Mouse (Mus musculus): ENCODE data around the gene P2rx7. TPM values are rescaled to one million over a fixed set of nuclear protein-coding genes. Genes with fewer than 3 reads are reported as not detected.
"Not testable (repeated sequence)": the region's sequence is repeated elsewhere in the genome, so short reads cannot be mapped to it uniquely, and the experiment has no call there.

P2rx7 gene
- polyA plus RNA-seq, 1 experiment from 2014 or later: 1.3 TPM

- Histone ChIP-seq H3K4me1 (replicated peaks; ENCODE audit: control insufficient read depth, insufficient read depth, low read length) (peaks cover 2% of the 10 kb centered on the region; the same call in 1 of the 2 replicates), H3K9me3 (ENCODE audit: control insufficient read depth, low read length) (no peaks in the 10 kb centered on the region), H3K27me3 (replicated peaks; ENCODE audit: control insufficient read depth, insufficient read depth, low read length) (no peaks in the 10 kb centered on the region), H3K9ac (ENCODE audit: low read depth, low read length) (no peak overlapping the region), H3K4me3 (ENCODE audit: low read depth, low read length) (no peak overlapping the region), H3K27ac (ENCODE audit: low read depth, low read length) (no peak overlapping the region), H3K36me3 (ENCODE audit: control insufficient read depth, insufficient read depth, low read length) (no peaks in the 10 kb centered on the region), H3K4me2 (no peak overlapping the region)
- DNase-seq (ENCODE audit: low spot score) (no peak), ATAC-seq (replicated peaks; ENCODE audit: low FRiP score) (no peak)
- WGBS: 75% methylated on average over 15 of the region's 15 CpGs
These were observed 25.5 kb downstream of the P2rx7 start for GRCm38 (mm10) chr5:122668981-122669897.

- WGBS: 69% methylated on average over 7 of the region's 7 CpGs
- H3K27ac ChIP-seq (ENCODE audit: low read depth, low read length); ATAC-seq (replicated peaks; ENCODE audit: low FRiP score): not testable (repeated sequence)
These were observed 27.9 kb downstream of the P2rx7 start for GRCm38 (mm10) chr5:122671641-122672040.

GRCm38 (mm10) chr5:122672298-122672697 lies 28.6 kb downstream of the P2rx7 start:
- 85% methylated on average over 5 of the region's 5 CpGs for WGBS
- no peaks in the 10 kb centered on the region for H3K36me3 ChIP-seq (ENCODE audit: control insufficient read depth, insufficient read depth, low read length)

More at GRCm38 (mm10) chr5:122671641-122672040, 27.9 kb downstream of the P2rx7 start:
- not testable (repeated sequence) for DNase-seq (ENCODE audit: low spot score); H3K27me3 ChIP-seq (replicated peaks; ENCODE audit: control insufficient read depth, insufficient read depth, low read length); H3K4me2 ChIP-seq; H3K9ac ChIP-seq (ENCODE audit: low read depth, low read length); H3K9me3 ChIP-seq (ENCODE audit: control insufficient read depth, low read length); H3K4me3 ChIP-seq (ENCODE audit: low read depth, low read length); H3K4me1 ChIP-seq (replicated peaks; ENCODE audit: control insufficient read depth, insufficient read depth, low read length); H3K36me3 ChIP-seq (ENCODE audit: control insufficient read depth, insufficient read depth, low read length)

GRCm38 (mm10) chr5:122676002-122676401 lies 32.3 kb downstream of the P2rx7 start:
- Histone ChIP-seq H3K36me3 (ENCODE audit: control insufficient read depth, insufficient read depth, low read length) (no peaks in the 10 kb centered on the region), H3K4me2 (no peak overlapping the region), H3K9me3 (ENCODE audit: control insufficient read depth, low read length) (no peaks in the 10 kb centered on the region), H3K9ac (ENCODE audit: low read depth, low read length) (no peak overlapping the region), H3K4me1 (replicated peaks; ENCODE audit: control insufficient read depth, insufficient read depth, low read length) (peaks cover 3% of the 10 kb centered on the region; the same call in 1 of the 2 replicates), H3K4me3 (ENCODE audit: low read depth, low read length) (no peak overlapping the region), H3K27me3 (replicated peaks; ENCODE audit: control insufficient read depth, insufficient read depth, low read length) (no peaks in the 10 kb centered on the region), H3K27ac (ENCODE audit: low read depth, low read length) (no peak overlapping the region)
- DNase-seq (ENCODE audit: low spot score): no peak
- 70% methylated on average over 8 of the region's 8 CpGs for WGBS
- ATAC-seq (replicated peaks; ENCODE audit: low FRiP score): no peak

More at GRCm38 (mm10) chr5:122672298-122672697, 28.6 kb downstream of the P2rx7 start:
- Histone ChIP-seq H3K27me3 (replicated peaks; ENCODE audit: control insufficient read depth, insufficient read depth, low read length) (no peaks in the 10 kb centered on the region), H3K4me2 (no peak overlapping the region), H3K4me3 (ENCODE audit: low read depth, low read length) (no peak overlapping the region), H3K9ac (ENCODE audit: low read depth, low read length) (no peak overlapping the region), H3K4me1 (replicated peaks; ENCODE audit: control insufficient read depth, insufficient read depth, low read length) (no peaks in the 10 kb centered on the region; the same call in 1 of the 2 replicates), H3K27ac (ENCODE audit: low read depth, low read length) (no peak overlapping the region), H3K9me3 (ENCODE audit: control insufficient read depth, low read length) (no peaks in the 10 kb centered on the region)
- DNase-seq (ENCODE audit: low spot score) (no peak), ATAC-seq (replicated peaks; ENCODE audit: low FRiP score) (no peak)

GRCm38 (mm10) chr5:122677983-122678382 lies 34.3 kb downstream of the P2rx7 start:
- no peak for DNase-seq (ENCODE audit: low spot score)
- no peaks in the 10 kb centered on the region for H3K36me3 ChIP-seq (ENCODE audit: control insufficient read depth, insufficient read depth, low read length)
- no peaks in the 10 kb centered on the region for H3K27me3 ChIP-seq (replicated peaks; ENCODE audit: control insufficient read depth, insufficient read depth, low read length)
- H3K9me3 ChIP-seq (ENCODE audit: control insufficient read depth, low read length): no peaks in the 10 kb centered on the region
- no peak for ATAC-seq (replicated peaks; ENCODE audit: low FRiP score)
- no peak overlapping the region for H3K4me2 ChIP-seq
- no peak overlapping the region for H3K9ac ChIP-seq (ENCODE audit: low read depth, low read length)
- no peak overlapping the region for H3K4me3 ChIP-seq (ENCODE audit: low read depth, low read length)
- 81% methylated on average over 9 of the region's 9 CpGs for WGBS
- H3K27ac ChIP-seq (ENCODE audit: low read depth, low read length): no peak overlapping the region
- H3K4me1 ChIP-seq (replicated peaks; ENCODE audit: control insufficient read depth, insufficient read depth, low read length): peaks cover 3% of the 10 kb centered on the region; the same call in 1 of the 2 replicates

GRCm38 (mm10) chr5:122679881-122680280 lies 36.2 kb downstream of the P2rx7 start:
- WGBS: 70% methylated on average over 8 of the region's 8 CpGs
- no peak overlapping the region for H3K4me3 ChIP-seq (ENCODE audit: low read depth, low read length)
- H3K4me1 ChIP-seq (replicated peaks; ENCODE audit: control insufficient read depth, insufficient read depth, low read length): peaks cover 3% of the 10 kb centered on the region; the same call in 1 of the 2 replicates
- H3K27ac ChIP-seq (ENCODE audit: low read depth, low read length): no peak overlapping the region
- DNase-seq (ENCODE audit: low spot score): no peak
- H3K36me3 ChIP-seq (ENCODE audit: control insufficient read depth, insufficient read depth, low read length): no peaks in the 10 kb centered on the region
- no peak overlapping the region for H3K9ac ChIP-seq (ENCODE audit: low read depth, low read length)
- H3K27me3 ChIP-seq (replicated peaks; ENCODE audit: control insufficient read depth, insufficient read depth, low read length): no peaks in the 10 kb centered on the region
- H3K9me3 ChIP-seq (ENCODE audit: control insufficient read depth, low read length): no peaks in the 10 kb centered on the region
- no peak overlapping the region for H3K4me2 ChIP-seq
- no peak for ATAC-seq (replicated peaks; ENCODE audit: low FRiP score)

- ATAC-seq (replicated peaks; ENCODE audit: low FRiP score) (no peak), DNase-seq (ENCODE audit: low spot score) (no peak)
- no peak overlapping the region for H3K4me2 ChIP-seq
- no peaks in the 10 kb centered on the region for H3K9me3 ChIP-seq (ENCODE audit: control insufficient read depth, low read length)
- peaks cover 3% of the 10 kb centered on the region; the same call in 1 of the 2 replicates for H3K4me1 ChIP-seq (replicated peaks; ENCODE audit: control insufficient read depth, insufficient read depth, low read length)
- H3K27me3 ChIP-seq (replicated peaks; ENCODE audit: control insufficient read depth, insufficient read depth, low read length): no peaks in the 10 kb centered on the region
- no peaks in the 10 kb centered on the region for H3K36me3 ChIP-seq (ENCODE audit: control insufficient read depth, insufficient read depth, low read length)
- no peak overlapping the region for H3K4me3 ChIP-seq (ENCODE audit: low read depth, low read length)
- 80% methylated on average over 12 of the region's 12 CpGs for WGBS
- no peak overlapping the region for H3K27ac ChIP-seq (ENCODE audit: low read depth, low read length)
- no peak overlapping the region for H3K9ac ChIP-seq (ENCODE audit: low read depth, low read length)
These were observed 37.6 kb downstream of the P2rx7 start for GRCm38 (mm10) chr5:122681276-122681675.

- Histone ChIP-seq H3K27ac (ENCODE audit: low read depth, low read length) (no peak overlapping the region), H3K9ac (ENCODE audit: low read depth, low read length) (no peak overlapping the region), H3K4me1 (replicated peaks; ENCODE audit: control insufficient read depth, insufficient read depth, low read length) (peaks cover 3% of the 10 kb centered on the region; the same call in 1 of the 2 replicates), H3K4me3 (ENCODE audit: low read depth, low read length) (no peak overlapping the region), H3K36me3 (ENCODE audit: control insufficient read depth, insufficient read depth, low read length) (no peaks in the 10 kb centered on the region), H3K9me3 (ENCODE audit: control insufficient read depth, low read length) (no peaks in the 10 kb centered on the region), H3K4me2 (no peak overlapping the region), H3K27me3 (replicated peaks; ENCODE audit: control insufficient read depth, insufficient read depth, low read length) (no peaks in the 10 kb centered on the region)
- no peak for DNase-seq (ENCODE audit: low spot score)
- WGBS: 52% methylated on average over 10 of the region's 10 CpGs
- no peak for ATAC-seq (replicated peaks; ENCODE audit: low FRiP score)
These were observed 40.2 kb downstream of the P2rx7 start for GRCm38 (mm10) chr5:122683926-122684325.

GRCm38 (mm10) chr5:122687391-122687790 lies 43.7 kb downstream of the P2rx7 start:
- H3K4me3 ChIP-seq (ENCODE audit: low read depth, low read length): no peak overlapping the region

More at GRCm38 (mm10) chr5:122687391-122687790, 43.7 kb downstream of the P2rx7 start:
- ATAC-seq (replicated peaks; ENCODE audit: low FRiP score) (no peak), DNase-seq (ENCODE audit: low spot score) (no peak)
- no peaks in the 10 kb centered on the region for H3K4me1 ChIP-seq (replicated peaks; ENCODE audit: control insufficient read depth, insufficient read depth, low read length)
- 85% methylated on average over 4 of the region's 4 CpGs for WGBS
- no peak overlapping the region for H3K27ac ChIP-seq (ENCODE audit: low read depth, low read length)
- H3K27me3 ChIP-seq (replicated peaks; ENCODE audit: control insufficient read depth, insufficient read depth, low read length): no peaks in the 10 kb centered on the region
- no peaks in the 10 kb centered on the region for H3K36me3 ChIP-seq (ENCODE audit: control insufficient read depth, insufficient read depth, low read length)
- H3K9ac ChIP-seq (ENCODE audit: low read depth, low read length): no peak overlapping the region
- H3K9me3 ChIP-seq (ENCODE audit: control insufficient read depth, low read length): no peaks in the 10 kb centered on the region
- no peak overlapping the region for H3K4me2 ChIP-seq
